Mouse (Mus musculus): ENCODE measurements around the gene Zfp142. TPM values are rescaled to one million over a fixed set of nuclear protein-coding genes. Genes with fewer than 3 reads are reported as not detected.

Zfp142 gene
- polyA plus RNA-seq (2015; fragmentation: Nextera tagmentation; extraction: Ambion mirVana) = 4.6 and 5.4 TPM in 2 replicates

- peak within 1 kb of the TSS; percentile 89 for H3K27ac ChIP-seq
- peak; percentile 99 for ATAC-seq
- H3K9ac ChIP-seq = peak within 1 kb of the TSS; percentile 71
- H3K36me3 ChIP-seq = peaks cover 6% of the 10 kb centered on the region; the same call in 1 of the 2 replicates
- H3K4me2 ChIP-seq (replicated peaks) = peak within 1 kb of the TSS; percentile 76
- H3K9me3 ChIP-seq = no peaks in the 10 kb centered on the region
- peak within 1 kb of the TSS; percentile 94 for H3K4me3 ChIP-seq (replicated peaks)
- H3K27me3 ChIP-seq (replicated peaks) = no peaks in the 10 kb centered on the region
- peaks cover 11% of the 10 kb centered on the region; the same call in 1 of the 2 replicates for H3K4me1 ChIP-seq (replicated peaks)
- WGBS = under 1% methylated on average over 48 of the region's 48 CpGs
These were observed at the start of gene Zfp142, which contains the start of gene Bcs1l for GRCm38 (mm10) chr1:74587773-74588445. Zfp142 (minus strand) TSS chr1:74588246. Bcs1l (plus strand) TSS chr1:74588289.

DNA sequence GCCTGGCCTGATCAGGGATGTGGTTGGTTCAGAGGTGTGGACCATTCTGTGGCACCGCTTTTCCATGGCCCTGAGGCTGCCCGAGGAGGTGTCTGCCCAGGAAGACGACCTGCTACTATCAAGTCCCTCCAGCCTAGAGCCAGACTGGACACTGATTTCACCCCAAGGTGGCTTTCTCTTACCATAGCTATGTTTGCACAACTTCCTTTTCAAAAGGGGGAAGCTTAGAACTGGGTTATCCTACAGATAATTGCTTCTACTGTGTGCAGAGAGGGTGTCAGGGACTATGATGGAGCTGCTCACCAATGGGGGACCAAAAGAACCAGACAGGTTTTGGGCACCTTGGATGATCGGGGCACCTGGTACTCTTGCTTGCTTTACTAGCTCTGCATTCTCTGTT, 44.7 kb upstream of the Zfp142 start:
- H3K4me2 ChIP-seq (replicated peaks) = no peak overlapping the region
- H3K27ac ChIP-seq = no peak overlapping the region
- 86% methylated on average over 4 of the region's 4 CpGs for WGBS
- no peak for ATAC-seq
- H3K4me1 ChIP-seq (replicated peaks) = no peaks in the 10 kb centered on the region
- no peaks in the 10 kb centered on the region for H3K9me3 ChIP-seq
- no peaks in the 10 kb centered on the region for H3K36me3 ChIP-seq
- no peaks in the 10 kb centered on the region for H3K27me3 ChIP-seq (replicated peaks)
- no peak overlapping the region for H3K9ac ChIP-seq
- no peak overlapping the region for H3K4me3 ChIP-seq (replicated peaks)

- Histone ChIP-seq H3K27ac (no peak overlapping the region), H3K27me3 (replicated peaks) (no peaks in the 10 kb centered on the region), H3K4me3 (replicated peaks) (no peak overlapping the region), H3K9me3 (no peaks in the 10 kb centered on the region), H3K4me1 (replicated peaks) (no peaks in the 10 kb centered on the region), H3K4me2 (replicated peaks) (no peak overlapping the region), H3K9ac (no peak overlapping the region), H3K36me3 (no peaks in the 10 kb centered on the region)
- ATAC-seq = no peak
- whole genome bisulfite sequencing = 42% methylated on average over 7 of the region's 7 CpGs
These were observed 40.0 kb upstream of the Zfp142 start for GRCm38 (mm10) chr1:74628001-74628400.

DNA sequence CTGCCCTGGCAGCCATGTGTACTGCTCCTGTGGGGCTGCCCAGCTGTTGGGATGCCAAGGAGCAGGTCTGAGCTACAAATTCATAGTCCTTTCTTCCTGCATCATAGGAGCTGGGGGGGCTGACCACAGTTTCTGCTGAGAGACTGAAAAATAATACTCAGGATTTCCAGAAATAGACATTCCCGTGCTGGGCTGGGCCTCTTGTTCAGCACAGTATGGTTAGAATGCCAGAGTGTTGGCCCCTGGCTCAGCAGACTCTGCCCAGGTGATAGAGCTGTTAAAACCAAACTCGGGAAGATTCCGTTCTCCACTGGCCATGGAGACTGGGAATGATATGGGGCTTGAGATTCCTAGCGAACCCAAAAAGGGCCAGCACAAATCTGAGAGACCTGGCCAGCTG, 38.0 kb upstream of the Zfp142 start:
- no peak for ATAC-seq
- H3K27ac ChIP-seq = no peak overlapping the region
- H3K9me3 ChIP-seq = no peaks in the 10 kb centered on the region
- no peak overlapping the region for H3K4me3 ChIP-seq (replicated peaks)
- WGBS = 88% methylated on average over 4 of the region's 4 CpGs
- no peak overlapping the region for H3K9ac ChIP-seq
- no peaks in the 10 kb centered on the region for H3K36me3 ChIP-seq
- no peaks in the 10 kb centered on the region for H3K27me3 ChIP-seq (replicated peaks)
- no peaks in the 10 kb centered on the region for H3K4me1 ChIP-seq (replicated peaks)
- H3K4me2 ChIP-seq (replicated peaks) = no peak overlapping the region

DNA sequence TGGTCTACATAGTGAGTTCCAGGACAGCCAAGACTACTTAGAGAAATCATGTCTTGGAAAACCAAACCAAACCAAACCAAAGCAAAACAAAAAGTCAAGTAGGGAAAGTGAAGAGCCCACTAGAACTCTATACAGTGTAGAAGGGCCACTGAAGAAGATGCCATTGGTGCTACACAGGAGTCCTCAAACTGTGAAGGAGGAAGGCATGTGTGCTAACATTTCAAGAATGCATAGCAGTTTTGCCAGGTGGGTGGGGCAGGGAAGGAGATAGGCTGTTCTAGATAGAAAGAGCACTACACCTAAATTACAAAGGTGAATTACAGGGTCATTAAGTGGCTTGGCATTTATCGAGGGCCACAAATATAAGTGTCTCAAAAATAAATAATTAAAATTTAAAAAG, 36.1 kb upstream of the Zfp142 start:
- Histone ChIP-seq H3K9ac (no peak overlapping the region), H3K4me3 (replicated peaks) (no peak overlapping the region), H3K4me1 (replicated peaks) (no peaks in the 10 kb centered on the region), H3K36me3 (no peaks in the 10 kb centered on the region), H3K4me2 (replicated peaks) (no peak overlapping the region), H3K27me3 (replicated peaks) (no peaks in the 10 kb centered on the region), H3K27ac (no peak overlapping the region), H3K9me3 (no peaks in the 10 kb centered on the region)
- no peak for ATAC-seq
- 85% methylated on average over 1 of the region's 1 CpGs for WGBS

DNA sequence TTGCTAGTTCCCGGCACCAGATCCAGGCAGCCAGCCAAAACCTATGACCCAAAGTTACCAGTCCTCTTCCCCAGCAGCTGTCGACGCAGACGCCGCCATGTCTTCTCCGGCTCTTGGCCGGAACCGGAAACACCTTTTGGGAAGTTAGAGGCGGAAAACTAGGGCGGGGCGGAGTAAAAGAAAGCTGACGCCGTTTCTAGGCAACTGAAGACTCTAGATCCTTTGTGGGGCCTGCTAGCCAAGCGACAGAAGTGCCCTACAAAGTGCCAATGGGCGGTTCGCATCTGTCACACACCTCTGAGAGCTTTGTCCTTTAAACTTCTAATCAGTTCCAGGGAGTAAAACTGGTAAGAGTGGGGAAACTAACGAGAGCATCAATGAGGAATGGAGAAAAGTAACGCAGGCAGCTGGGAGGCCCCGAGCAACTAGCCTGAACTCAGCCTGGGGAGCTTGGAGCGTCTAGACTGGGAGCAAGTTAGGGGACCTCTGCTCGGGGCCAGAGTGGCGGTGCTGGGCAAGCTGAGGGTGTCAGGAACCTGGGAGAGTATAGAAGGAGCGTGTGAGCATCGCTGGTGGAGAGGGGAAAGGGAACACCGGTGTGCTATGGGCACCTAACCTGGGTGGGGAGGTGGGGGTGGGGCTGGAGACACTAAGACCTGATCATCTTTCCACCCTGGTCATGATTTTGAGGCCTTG, 13.4 kb upstream of the Zfp142 start, which contains the start of the genes Rnf25 and Stk36:
Gene Rnf25 (minus strand): TSS at position 131 of the 696 bp plus-strand sequence.
Gene Stk36 (plus strand): TSS at position 179 of the 696 bp plus-strand sequence.
- Histone ChIP-seq H3K27ac (peak within 1 kb of the TSS; percentile 29; the same call in 1 of the 2 replicates), H3K27me3 (replicated peaks) (no peaks in the 10 kb centered on the region), H3K9me3 (no peaks in the 10 kb centered on the region), H3K4me1 (replicated peaks) (peaks cover 7% of the 10 kb centered on the region), H3K9ac (peak within 1 kb of the TSS; percentile 82), H3K4me2 (replicated peaks) (peak within 1 kb of the TSS; percentile 74), H3K36me3 (peaks cover 14% of the 10 kb centered on the region; the same call in 1 of the 2 replicates), H3K4me3 (replicated peaks) (peak within 1 kb of the TSS; percentile 86)
- 9% methylated on average over 25 of the region's 25 CpGs for WGBS
- ATAC-seq = peak; percentile 95

DNA sequence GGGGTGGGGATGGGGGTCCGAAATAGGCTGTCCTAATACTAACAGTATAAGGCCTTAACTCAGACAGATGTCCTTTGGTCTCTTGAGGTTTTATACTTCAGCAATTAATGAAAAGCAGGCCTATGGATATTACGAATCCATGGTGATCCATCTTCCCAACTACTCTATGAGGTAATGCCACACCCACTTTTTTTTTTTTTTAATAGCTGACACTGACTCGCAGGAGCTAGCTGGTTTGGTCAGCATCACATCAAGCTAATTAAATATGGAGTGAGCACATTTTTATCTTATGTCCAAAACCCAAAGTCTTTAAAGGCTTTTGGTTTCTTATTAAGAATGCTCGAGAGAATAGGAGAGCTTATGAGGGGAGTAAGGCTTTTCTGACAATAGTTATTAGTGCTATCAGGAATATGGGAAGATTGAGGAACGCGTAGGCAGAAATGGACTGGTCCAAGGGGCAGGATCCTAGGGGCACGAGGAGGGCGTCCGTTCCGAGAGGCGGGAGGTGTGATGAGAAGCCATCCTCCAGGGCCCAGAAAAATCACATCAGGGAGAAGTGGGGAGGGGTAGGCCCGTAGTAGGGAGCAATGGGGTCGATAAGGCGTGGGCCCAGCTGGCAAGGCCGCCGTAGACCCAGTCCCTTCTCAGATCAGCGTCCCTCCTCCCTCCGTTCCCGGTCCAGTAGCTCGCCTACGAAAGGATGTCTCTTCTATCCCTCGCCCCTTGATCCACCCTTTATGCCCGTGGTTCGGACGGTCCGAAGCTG, 12.6 kb upstream of the Zfp142 start:
- ATAC-seq = peak; percentile 79
- WGBS = 8% methylated on average over 26 of the region's 26 CpGs

DNA sequence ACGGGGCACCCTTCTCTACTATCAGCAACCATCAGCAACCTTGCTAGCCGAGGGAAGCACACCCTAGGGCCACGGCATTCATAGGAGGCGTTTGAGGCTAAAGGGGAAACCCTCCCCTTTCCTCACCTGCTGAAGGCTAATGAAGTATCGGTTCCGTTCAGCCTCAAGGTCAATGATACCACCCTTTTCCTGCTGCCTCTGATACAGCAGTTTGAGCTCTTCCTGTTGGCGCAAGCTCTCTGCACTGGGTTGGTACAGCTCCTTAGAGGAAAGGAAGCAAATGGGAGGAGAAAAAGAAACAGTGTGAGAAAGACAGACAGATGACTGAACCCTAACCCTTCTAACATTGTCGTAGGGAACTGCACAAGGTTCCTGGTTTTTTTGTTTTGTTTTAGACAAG, 6.4 kb upstream of the Zfp142 start:
- peaks cover 41% of the 10 kb centered on the region for H3K36me3 ChIP-seq
- H3K9me3 ChIP-seq = no peaks in the 10 kb centered on the region
- H3K4me1 ChIP-seq (replicated peaks) = no peaks in the 10 kb centered on the region
- 78% methylated on average over 8 of the region's 8 CpGs for WGBS
- H3K9ac ChIP-seq = no peak overlapping the region
- no peak overlapping the region for H3K27ac ChIP-seq
- no peak for ATAC-seq
- H3K4me2 ChIP-seq (replicated peaks) = no peak overlapping the region
- no peak overlapping the region for H3K4me3 ChIP-seq (replicated peaks)
- H3K27me3 ChIP-seq (replicated peaks) = no peaks in the 10 kb centered on the region

More for the DNA sequence above, 12.6 kb upstream of the Zfp142 start:
- Histone ChIP-seq H3K27me3 (replicated peaks) (no peaks in the 10 kb centered on the region), H3K27ac (peak overlapping the region; percentile 29; the same call in 1 of the 2 replicates), H3K4me3 (replicated peaks) (peak overlapping the region; percentile 86), H3K4me2 (replicated peaks) (peak overlapping the region; percentile 74), H3K9ac (peak overlapping the region; percentile 82), H3K9me3 (no peaks in the 10 kb centered on the region), H3K36me3 (peaks cover 16% of the 10 kb centered on the region), H3K4me1 (replicated peaks) (peaks cover 7% of the 10 kb centered on the region)

- peak overlapping the region; percentile 89 for H3K27ac ChIP-seq
- WGBS = under 1% methylated on average over 24 of the region's 24 CpGs
These were observed 743 bp downstream of the Zfp142 start for GRCm38 (mm10) chr1:74587233-74587772.

DNA sequence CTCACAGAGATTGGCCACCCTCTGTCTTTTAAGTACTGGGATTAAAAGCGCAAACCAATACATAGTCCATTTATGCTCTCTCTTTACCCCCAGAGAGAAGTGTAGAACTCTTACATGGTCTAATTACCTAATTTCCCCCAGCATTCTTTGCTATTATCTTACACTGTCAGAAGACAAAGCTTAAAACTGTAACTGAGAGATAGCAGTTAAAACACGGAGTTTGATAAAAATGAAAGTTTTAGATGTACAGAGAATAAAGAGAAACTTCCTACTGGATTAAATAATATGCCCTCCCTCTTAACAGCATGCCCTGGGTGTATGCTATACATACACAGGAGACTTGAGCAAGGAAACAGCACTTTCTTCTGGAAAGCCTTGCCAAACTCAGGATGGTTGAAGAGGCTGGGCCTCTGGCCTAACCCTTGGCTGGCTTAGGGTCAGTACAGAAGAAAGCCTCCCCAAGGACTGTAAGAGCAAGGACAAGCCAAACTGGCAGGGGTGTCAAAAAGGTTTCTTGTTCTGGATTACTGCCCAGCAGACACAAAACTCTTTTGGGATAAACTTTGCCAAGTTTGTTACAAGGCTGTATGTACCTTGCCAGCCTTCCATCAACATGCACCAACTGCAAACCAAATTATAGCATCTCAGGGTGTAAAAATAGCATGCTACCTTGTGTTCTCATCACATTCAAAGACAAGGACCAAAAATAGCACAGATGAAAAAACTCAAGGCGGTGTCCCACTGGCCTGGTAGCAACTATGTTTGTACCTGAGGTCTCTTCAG, 3.2 kb downstream of the Zfp142 start:
- Histone ChIP-seq H3K27ac (no peak overlapping the region), H3K4me3 (replicated peaks) (no peak overlapping the region), H3K4me1 (replicated peaks) (peaks cover 11% of the 10 kb centered on the region; the same call in 1 of the 2 replicates), H3K27me3 (replicated peaks) (no peaks in the 10 kb centered on the region), H3K36me3 (no peaks in the 10 kb centered on the region), H3K4me2 (replicated peaks) (no peak overlapping the region), H3K9ac (no peak overlapping the region), H3K9me3 (no peaks in the 10 kb centered on the region)
- 95% methylated on average over 3 of the region's 3 CpGs for WGBS
- no peak for ATAC-seq

More at GRCm38 (mm10) chr1:74587233-74587772, 743 bp downstream of the Zfp142 start:
- peak overlapping the region; percentile 94 for H3K4me3 ChIP-seq (replicated peaks)
- H3K9ac ChIP-seq = peak overlapping the region; percentile 71
- H3K4me2 ChIP-seq (replicated peaks) = peak overlapping the region; percentile 76
- ATAC-seq = no peak
- no peaks in the 10 kb centered on the region for H3K9me3 ChIP-seq
- H3K4me1 ChIP-seq (replicated peaks) = peaks cover 11% of the 10 kb centered on the region; the same call in 1 of the 2 replicates
- H3K27me3 ChIP-seq (replicated peaks) = no peaks in the 10 kb centered on the region
- H3K36me3 ChIP-seq = peaks cover 6% of the 10 kb centered on the region; the same call in 1 of the 2 replicates

DNA sequence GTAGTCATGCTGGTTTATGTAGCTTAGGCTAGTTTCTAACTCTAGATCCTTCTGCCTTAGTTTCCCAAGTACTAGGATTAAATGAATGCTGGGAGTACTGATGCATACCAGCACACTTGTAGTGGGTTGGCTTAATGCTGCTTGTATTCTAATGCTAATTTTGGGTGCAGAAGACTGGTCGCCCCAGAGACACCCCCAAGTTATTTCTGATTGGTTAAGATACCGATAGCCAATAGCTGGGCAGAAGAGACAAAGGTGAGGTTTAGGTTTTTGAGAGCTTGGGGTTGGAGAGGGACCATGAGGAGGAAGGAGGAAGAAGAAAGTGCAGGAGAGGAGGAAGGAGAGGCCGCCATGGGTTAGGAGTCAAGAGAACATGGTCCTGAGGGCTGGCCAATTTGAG, 5.4 kb downstream of the Zfp142 start:
- H3K27me3 ChIP-seq (replicated peaks) = no peaks in the 10 kb centered on the region
- no peak for ATAC-seq
- peaks cover 14% of the 10 kb centered on the region for H3K36me3 ChIP-seq

More for the DNA sequence above, 5.4 kb downstream of the Zfp142 start:
- Histone ChIP-seq H3K4me1 (replicated peaks) (peaks cover 8% of the 10 kb centered on the region; the same call in 1 of the 2 replicates), H3K9ac (no peak overlapping the region), H3K4me3 (replicated peaks) (no peak overlapping the region), H3K27ac (no peak overlapping the region), H3K9me3 (no peaks in the 10 kb centered on the region), H3K4me2 (replicated peaks) (no peak overlapping the region)
- 85% methylated on average over 3 of the region's 3 CpGs for WGBS

Data from intestine, embryonic 15.5 days (tissue).